Comparison of ENCODE assay signal across 9 mouse cellular contexts in genomic region chr11:82612026-82612425, GRCm38 (mm10).
DNase-seq lines count a peak whose midpoint lies in the region; TF ChIP-seq lines count a peak whose summit lies in the region.
"Had no signal": no experiment of that assay in that cellular context is flagged by ENCODE, and none has a peak within 500 bp of the region (broad histone marks: within the 10 kb centered on the region; RNA-seq: fewer than 3 reads in every experiment).

No protein-coding gene starts in this region.

- no peak overlapping the region for H3K27ac ChIP-seq in spleen, adult 2 months (ENCODE audit: insufficient read depth, low read length)
- H3K27ac ChIP-seq: neural tube, embryonic 12.5 days had no signal

- peak; percentile 12; the same call in 1 of the 2 replicates for TF ChIP-seq CTCF in spleen, adult 2 months (IDR thresholded peaks at IDR 0.05; ENCODE audit: extremely low read depth, insufficient read depth, insufficient read length, insufficient replicate concordance)

- no peaks in the 10 kb centered on the region for H3K36me3 ChIP-seq in spleen, adult 2 months (ENCODE audit: control insufficient read depth, insufficient read depth, low read length)
- H3K36me3 ChIP-seq: neural tube, embryonic 12.5 days had no signal

- no peaks in the 10 kb centered on the region for H3K27me3 ChIP-seq in spleen, adult 2 months (ENCODE audit: control insufficient read depth, insufficient read depth, low read length)
- H3K27me3 ChIP-seq: neural tube, embryonic 12.5 days had no signal

- no peak for TF ChIP-seq POLR2A in spleen, adult 2 months (IDR thresholded peaks at IDR 0.05; ENCODE audit: low read depth, low read length)

- peak; percentile 37 to 57 for DNase-seq in heart, postnatal 10 days
- no peak for DNase-seq in heart, adult 9 months (ENCODE audit: low spot score in 2 of 2)
- peak in 1 of 2 experiments; percentile 3 for DNase-seq in spleen, adult 2 months (ENCODE audit: low read depth in 1 of 2, low spot score in 2 of 2)
- DNase-seq in spleen, adult 12 weeks (ENCODE audit: low spot score) = no peak
- peak; percentile 44 to 45 for DNase-seq in cerebellum, adult 18-20 months
- DNase-seq in kidney, postnatal 4 days = peak; percentile 70 to 78
- DNase-seq in testis, postnatal 10 days (ENCODE audit: low spot score) = peak; percentile 62
- no peak for DNase-seq in T-cell, adult 2 months (ENCODE audit: low spot score)

- intact Hi-C loops in heart, postnatal 10 days (cut with DNase I) = loop anchor here (5.0 kb wide), 1 partner anchor 375 kb away; no protein-coding TSS in a partner anchor

- no peaks in the 10 kb centered on the region for H3K4me1 ChIP-seq in spleen, adult 2 months (ENCODE audit: control insufficient read depth, insufficient read depth, insufficient read length)
- H3K4me1 ChIP-seq: neural tube, embryonic 12.5 days had no signal

- no peak overlapping the region for H3K4me3 ChIP-seq in spleen, adult 2 months (ENCODE audit: extremely low read depth, insufficient read depth, insufficient read length)
- H3K4me3 ChIP-seq: neural tube, embryonic 12.5 days had no signal

Comparison
In these comparisons a context has a peak if more than half of its experiments do, and no peak if none do; other contexts are left out.
1. DNase-seq: peak in heart, postnatal 10 days (2 of 2), cerebellum, adult 18-20 months (2 of 2), kidney, postnatal 4 days (2 of 2) and testis, postnatal 10 days (single experiment); none in heart, adult 9 months (0 of 2), spleen, adult 12 weeks (single experiment) and T-cell, adult 2 months (single experiment).